Mouse (Mus musculus): ENCODE data around the gene Ccnb2. TPM values are rescaled to one million over a fixed set of nuclear protein-coding genes. Genes with fewer than 3 reads are reported as not detected.
A peak's percentile ranks its signal among the peaks of the same experiment; 100 is the strongest.

Gene Ccnb2
- polyA plus RNA-seq, 1 experiment from 2014 or later, result 190 TPM

GRCm38 (mm10) chr9:70366898-70367297, 54.4 kb downstream of the Ccnb2 start:
- Histone ChIP-seq H3K36me3 (ENCODE audit: control insufficient read depth, insufficient read depth, low read length) (no peaks in the 10 kb centered on the region), H3K4me3 (ENCODE audit: low read depth, low read length) (no peak overlapping the region), H3K4me1 (ENCODE audit: control insufficient read depth, insufficient read depth, low read length) (no peaks in the 10 kb centered on the region), H3K9me3 (ENCODE audit: control insufficient read depth, low read length) (no peaks in the 10 kb centered on the region), H3K27ac (ENCODE audit: low read depth, low read length) (no peak overlapping the region), H3K9ac (ENCODE audit: low read length) (no peak overlapping the region), H3K4me2 (ENCODE audit: low read depth) (no peak overlapping the region), H3K27me3 (ENCODE audit: control insufficient read depth, insufficient read depth, low read length) (no peaks in the 10 kb centered on the region)
- ATAC-seq (ENCODE audit: insufficient read depth, low FRiP score, low TSS enrichment), result no peak
- 87% methylated on average over 6 of the region's 6 CpGs for WGBS
- no peak for DNase-seq (ENCODE audit: low spot score)

GRCm38 (mm10) chr9:70365915-70366314, 55.4 kb downstream of the Ccnb2 start:
- ATAC-seq (ENCODE audit: insufficient read depth, low FRiP score, low TSS enrichment), result no peak
- H3K27me3 ChIP-seq (ENCODE audit: control insufficient read depth, insufficient read depth, low read length), result no peaks in the 10 kb centered on the region
- H3K9me3 ChIP-seq (ENCODE audit: control insufficient read depth, low read length), result no peaks in the 10 kb centered on the region

GRCm38 (mm10) chr9:70364741-70365140, 56.6 kb downstream of the Ccnb2 start:
- no peak for ATAC-seq (ENCODE audit: insufficient read depth, low FRiP score, low TSS enrichment)
- no peak overlapping the region for H3K27ac ChIP-seq (ENCODE audit: low read depth, low read length)

More at GRCm38 (mm10) chr9:70365915-70366314, 55.4 kb downstream of the Ccnb2 start:
- Histone ChIP-seq H3K4me2 (ENCODE audit: low read depth) (no peak overlapping the region), H3K9ac (ENCODE audit: low read length) (no peak overlapping the region), H3K4me3 (ENCODE audit: low read depth, low read length) (no peak overlapping the region), H3K4me1 (ENCODE audit: control insufficient read depth, insufficient read depth, low read length) (no peaks in the 10 kb centered on the region), H3K27ac (ENCODE audit: low read depth, low read length) (no peak overlapping the region), H3K36me3 (ENCODE audit: control insufficient read depth, insufficient read depth, low read length) (no peaks in the 10 kb centered on the region)
- DNase-seq (ENCODE audit: low spot score), result no peak
- 88% methylated on average over 2 of the region's 2 CpGs for WGBS

GRCm38 (mm10) chr9:70359402-70360131, 61.8 kb downstream of the Ccnb2 start:
- no peaks in the 10 kb centered on the region for H3K9me3 ChIP-seq (ENCODE audit: control insufficient read depth, low read length)
- no peaks in the 10 kb centered on the region for H3K36me3 ChIP-seq (ENCODE audit: control insufficient read depth, insufficient read depth, low read length)
- H3K27me3 ChIP-seq (ENCODE audit: control insufficient read depth, insufficient read depth, low read length), result no peaks in the 10 kb centered on the region
- DNase-seq (ENCODE audit: low spot score) (no peak), ATAC-seq (ENCODE audit: insufficient read depth, low FRiP score, low TSS enrichment) (no peak)
- WGBS, result 94% methylated on average over 2 of the region's 2 CpGs
- H3K9ac ChIP-seq (ENCODE audit: low read length), result no peak overlapping the region
- H3K4me2 ChIP-seq (ENCODE audit: low read depth), result no peak overlapping the region
- H3K4me1 ChIP-seq (ENCODE audit: control insufficient read depth, insufficient read depth, low read length), result no peaks in the 10 kb centered on the region
- no peak overlapping the region for H3K27ac ChIP-seq (ENCODE audit: low read depth, low read length)
- no peak overlapping the region for H3K4me3 ChIP-seq (ENCODE audit: low read depth, low read length)

More at GRCm38 (mm10) chr9:70364741-70365140, 56.6 kb downstream of the Ccnb2 start:
- H3K9me3 ChIP-seq (ENCODE audit: control insufficient read depth, low read length), result no peaks in the 10 kb centered on the region
- H3K9ac ChIP-seq (ENCODE audit: low read length), result no peak overlapping the region
- no peaks in the 10 kb centered on the region for H3K4me1 ChIP-seq (ENCODE audit: control insufficient read depth, insufficient read depth, low read length)
- WGBS, result 96% methylated on average over 8 of the region's 8 CpGs
- DNase-seq (ENCODE audit: low spot score), result no peak
- H3K27me3 ChIP-seq (ENCODE audit: control insufficient read depth, insufficient read depth, low read length), result no peaks in the 10 kb centered on the region
- H3K36me3 ChIP-seq (ENCODE audit: control insufficient read depth, insufficient read depth, low read length), result no peaks in the 10 kb centered on the region
- no peak overlapping the region for H3K4me3 ChIP-seq (ENCODE audit: low read depth, low read length)
- H3K4me2 ChIP-seq (ENCODE audit: low read depth), result no peak overlapping the region

Small RNAs within 50 kb of the gene (microRNA-seq; reads per million reads assigned to microRNA genes)
- 4.4 reads per million, percentile 11 among the genes with 10 or more reads in this experiment for gene Mir5626

Other genes starting within 250 kb of the Ccnb2 start
- gene Myo1e, start 214.2 kb downstream of the Ccnb2 start, polyA plus RNA-seq (2014; fragmentation: Nextera tagmentation; extraction: Ambion mirVana), result 10.0 and 10.7 TPM in 2 replicates
- gene Rnf111, start 82.2 kb upstream of the Ccnb2 start, polyA plus RNA-seq (2014; fragmentation: Nextera tagmentation; extraction: Ambion mirVana), result 44.5 and 46.2 TPM in 2 replicates
- 63.3 and 70.7 TPM in 2 replicates for gene Sltm, start 121.2 kb upstream of the Ccnb2 start, polyA plus RNA-seq (2014; fragmentation: Nextera tagmentation; extraction: Ambion mirVana)
- 0.37 and 0.51 TPM in 2 replicates for gene Gm10642, start 234.7 kb upstream of the Ccnb2 start, polyA plus RNA-seq (2014; fragmentation: Nextera tagmentation; extraction: Ambion mirVana)
- gene Mindy2, start 235.6 kb upstream of the Ccnb2 start, polyA plus RNA-seq (2014; fragmentation: Nextera tagmentation; extraction: Ambion mirVana), result 11.1 and 12.0 TPM in 2 replicates

Data from neural tube, embryonic 11.5 days (tissue).